Mouse (Mus musculus) cerebellum, adult 2 months (tissue): ENCODE data around the gene Fbxl17. TPM values are rescaled to one million over a fixed set of nuclear protein-coding genes. Genes with fewer than 3 reads are reported as not detected.

ENCODE experiments used
- DNase-seq, 2 experiments: peaks; one replicate each; pipeline ENCODE4 v3.0.0; 2021
- H3K27ac ChIP-seq: fragments of 200-500 bp; 2 replicates; pipeline ENCODE4 v1.5.1; 2012; ENCODE audit warnings: low read length, control low read depth, inconsistent platforms; ENCODE audit not compliant: insufficient read depth
- H3K27me3 ChIP-seq: fragments of 200-500 bp; 2 replicates; pipeline ENCODE4 v1.6.1; 2012; ENCODE audit warnings: inconsistent platforms, mild to moderate bottlenecking, low read length, moderate library complexity; ENCODE audit not compliant: control insufficient read depth, insufficient read depth
- H3K4me1 ChIP-seq: fragments of 200-500 bp; 2 replicates; pipeline ENCODE4 v1.6.1; 2011; ENCODE audit warnings: low read length; ENCODE audit not compliant: control insufficient read depth, insufficient read depth
- H3K4me3 ChIP-seq: fragments of 200-500 bp; replicated peaks from 2 replicates; pipeline ENCODE3; 2011; ENCODE audit warnings: mild to moderate bottlenecking, low read depth, low read length, control low read depth; ENCODE audit not compliant: insufficient read depth
- CTCF ChIP-seq: fragments of 200-500 bp; IDR thresholded peaks from 2 replicates; pipeline ENCODE4 v1.5.1; 2011; ENCODE audit warnings: low read depth, mild to moderate bottlenecking, control low read depth, low read length, moderate library complexity, borderline replicate concordance; ENCODE audit not compliant: insufficient read depth
- POLR2A ChIP-seq: fragments of 200-500 bp; IDR thresholded peaks from 2 replicates; pipeline ENCODE4 v1.6.1; 2011; ENCODE audit warnings: low read length, control low read depth, borderline replicate concordance; ENCODE audit not compliant: insufficient read depth
- WGBS: fragments of 180-500 bp; shearing (Covaris S2); methylation state at CpG from one replicate; pipeline ENCODE4 v1.1.7; 2018; 5-methylcytosine and 5-hydroxymethylcytosine counted together
- polyA plus RNA-seq: library from polyadenylated mRNA; depleted of rRNA; stranded (reverse); fragments of >200 nt; gene quantifications from 2 replicates; pipeline ENCODE4 v1.2.3, GENCODE M21; 2012

The Fbxl17 gene
- polyA plus RNA-seq, 1 experiment, result 21.5 TPM

DNA sequence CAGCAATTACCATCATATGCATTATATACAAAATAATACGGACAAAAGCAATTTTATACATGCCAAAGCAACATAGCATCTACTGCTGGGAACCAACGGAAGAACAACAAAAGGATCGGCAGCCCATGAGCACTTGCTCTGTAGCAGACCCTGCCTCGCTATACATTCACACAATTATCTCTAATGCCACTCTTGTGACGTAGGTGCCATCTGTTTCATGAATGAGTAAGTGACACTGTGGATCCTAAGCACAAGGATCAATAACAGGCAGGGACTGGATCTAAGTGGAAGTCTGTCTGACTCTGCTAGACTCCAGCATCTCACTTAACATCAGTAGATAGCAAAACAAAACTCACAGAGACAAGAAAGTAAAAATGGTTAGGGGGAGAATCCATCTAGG, 391.8 kb downstream of the Fbxl17 start:
- Histone ChIP-seq H3K27ac (no peak overlapping the region), H3K27me3 (no peaks in the 10 kb centered on the region), H3K4me3 (no peak overlapping the region), H3K4me1 (no peaks in the 10 kb centered on the region)
- DNase-seq, result no peak
- no peak for TF ChIP-seq POLR2A
- no peak for TF ChIP-seq CTCF
- 74% methylated on average over 5 of the region's 5 CpGs for WGBS

DNA sequence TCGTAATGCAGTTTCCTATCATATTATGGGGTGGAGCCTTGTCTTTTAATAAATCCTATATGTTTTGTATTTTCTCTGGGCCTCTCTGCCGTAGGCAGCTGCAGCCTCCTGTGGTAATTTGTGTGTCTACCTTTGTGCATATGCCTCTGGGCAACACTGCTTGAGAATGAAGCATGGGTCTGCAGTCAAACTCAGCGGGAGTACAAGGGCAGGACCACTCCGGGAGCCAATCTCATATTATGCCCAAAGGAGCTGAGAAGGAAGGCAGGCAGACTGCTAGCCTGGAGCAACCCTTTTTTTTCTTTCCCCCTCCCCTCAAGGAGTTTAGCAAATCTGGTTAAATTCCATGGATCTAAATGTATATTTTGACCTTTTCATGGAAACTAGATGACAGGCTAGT, 392.3 kb downstream of the Fbxl17 start:
- no peaks in the 10 kb centered on the region for H3K27me3 ChIP-seq
- no peaks in the 10 kb centered on the region for H3K4me1 ChIP-seq
- no peak for DNase-seq
- WGBS, result 82% methylated on average over 4 of the region's 4 CpGs
- no peak overlapping the region for H3K4me3 ChIP-seq
- H3K27ac ChIP-seq, result no peak overlapping the region
- TF ChIP-seq POLR2A, result no peak
- TF ChIP-seq CTCF, result no peak

DNA sequence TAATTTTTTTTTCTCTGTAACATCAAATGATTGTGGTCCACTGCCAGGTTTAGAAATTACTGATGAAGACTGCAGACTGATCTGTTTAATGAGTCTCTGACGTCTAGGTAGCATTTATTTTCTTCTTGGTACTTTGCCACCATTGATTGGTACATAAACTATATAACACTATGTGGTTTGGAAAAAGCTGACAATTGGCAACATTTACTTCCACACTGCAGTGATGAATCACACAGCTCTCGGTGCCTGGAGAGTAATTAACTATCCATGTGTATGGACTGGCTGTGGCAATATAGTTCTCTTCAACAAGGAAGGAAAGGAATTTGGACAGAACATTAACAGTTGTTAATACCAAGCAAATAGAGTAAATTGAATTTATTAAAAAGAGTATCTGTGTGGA, 404.3 kb downstream of the Fbxl17 start:
- no peak for DNase-seq
- no peaks in the 10 kb centered on the region for H3K4me1 ChIP-seq
- H3K27ac ChIP-seq, result no peak overlapping the region
- no peak overlapping the region for H3K4me3 ChIP-seq
- TF ChIP-seq CTCF (no peak), POLR2A (no peak)
- 18% methylated on average over 2 of the region's 2 CpGs for WGBS
- H3K27me3 ChIP-seq, result no peaks in the 10 kb centered on the region

GRCm38 (mm10) chr17:63095017-63095416, 404.8 kb downstream of the Fbxl17 start:
- WGBS, result 88% methylated on average over 4 of the region's 4 CpGs
- Histone ChIP-seq H3K4me3 (no peak overlapping the region), H3K27ac (no peak overlapping the region), H3K27me3 (no peaks in the 10 kb centered on the region), H3K4me1 (no peaks in the 10 kb centered on the region)
- TF ChIP-seq CTCF (no peak), POLR2A (no peak)
- no peak for DNase-seq

DNA sequence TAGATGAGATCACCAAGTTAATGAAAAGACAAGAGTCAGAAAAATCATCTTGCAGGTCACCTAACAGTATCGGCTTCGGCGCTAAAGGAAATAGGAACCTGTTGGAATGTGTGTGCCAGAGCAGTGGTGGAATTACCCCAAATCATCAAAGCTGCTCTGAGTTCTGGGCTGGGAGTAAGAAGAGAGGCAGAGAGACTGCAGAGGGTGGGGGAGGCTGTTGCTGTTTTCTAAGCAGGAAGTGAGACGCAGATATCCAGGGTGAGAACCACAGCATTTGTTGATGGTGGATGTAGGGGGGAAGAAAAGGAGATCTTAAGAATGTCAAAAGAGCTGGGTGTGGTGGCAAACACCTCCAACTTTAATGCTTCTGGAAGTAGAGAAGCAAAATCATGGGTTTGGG, 406.6 kb downstream of the Fbxl17 start:
- TF ChIP-seq POLR2A (no peak), CTCF (no peak)
- 90% methylated on average over 4 of the region's 4 CpGs for WGBS
- no peaks in the 10 kb centered on the region for H3K27me3 ChIP-seq
- H3K4me3 ChIP-seq, result no peak overlapping the region
- no peaks in the 10 kb centered on the region for H3K4me1 ChIP-seq
- no peak overlapping the region for H3K27ac ChIP-seq
- no peak for DNase-seq

- TF ChIP-seq POLR2A (no peak), CTCF (no peak)
- H3K4me3 ChIP-seq, result no peak overlapping the region
- no peaks in the 10 kb centered on the region for H3K4me1 ChIP-seq
- H3K27ac ChIP-seq, result no peak overlapping the region
- no peaks in the 10 kb centered on the region for H3K27me3 ChIP-seq
- DNase-seq, result no peak
- 88% methylated on average over 6 of the region's 6 CpGs for WGBS
Measured at GRCm38 (mm10) chr17:63092774-63093173, 407.0 kb downstream of the Fbxl17 start.

DNA sequence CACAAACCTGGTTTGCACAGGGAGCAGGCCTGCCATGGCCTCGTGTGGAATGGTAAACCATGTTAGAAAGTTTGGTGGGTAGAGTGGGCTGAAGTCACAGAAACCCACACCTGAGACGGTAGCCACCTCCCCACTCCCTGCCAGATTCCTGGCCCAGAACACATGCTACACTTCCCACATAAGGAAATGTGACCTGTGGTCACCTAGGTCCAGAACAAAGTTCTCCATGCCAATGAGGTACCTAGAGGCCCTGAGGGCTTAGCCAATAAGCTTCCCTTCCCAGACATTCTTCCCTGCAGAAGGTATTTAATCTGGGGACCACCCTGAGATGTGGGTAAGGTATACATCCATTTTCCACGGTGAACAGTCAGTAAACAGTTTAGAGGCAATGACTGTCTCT, 409.7 kb downstream of the Fbxl17 start:
- Histone ChIP-seq H3K4me3 (no peak overlapping the region), H3K4me1 (0 out of 2 replicates have a peak, but pooled peaks cover 2% of the 10 kb centered on the region), H3K27ac (no peak overlapping the region), H3K27me3 (no peaks in the 10 kb centered on the region)
- TF ChIP-seq CTCF (no peak), POLR2A (no peak)
- DNase-seq, result no peak
- WGBS, result 92% methylated on average over 3 of the region's 3 CpGs

- Histone ChIP-seq H3K4me1 (0 out of 2 replicates have a peak, but pooled peaks cover 2% of the 10 kb centered on the region), H3K27ac (no peak overlapping the region), H3K27me3 (no peaks in the 10 kb centered on the region), H3K4me3 (no peak overlapping the region)
- 40% methylated on average over 10 of the region's 10 CpGs for WGBS
- TF ChIP-seq POLR2A, result no peak
- TF ChIP-seq CTCF, result no peak
- DNase-seq, result no peak
Measured at GRCm38 (mm10) chr17:63087265-63087664, 412.6 kb downstream of the Fbxl17 start.

DNA sequence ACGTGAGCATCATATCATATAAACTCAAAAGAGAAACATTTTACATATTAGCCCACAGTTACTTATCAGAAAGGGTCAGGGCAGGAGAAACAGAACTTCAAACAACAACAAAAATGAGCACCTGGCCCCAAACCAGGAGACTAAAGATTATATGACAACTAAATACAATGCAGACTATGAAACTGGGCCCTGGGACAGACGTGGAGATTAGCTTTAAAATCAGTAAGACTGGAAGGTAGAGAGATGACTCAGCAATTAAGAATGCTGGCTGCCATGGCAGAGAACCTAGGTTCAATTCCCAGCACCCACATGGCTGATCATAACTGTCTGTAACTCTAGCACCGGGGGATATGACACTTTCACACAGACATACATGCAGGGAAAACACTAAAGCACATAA, 413.3 kb downstream of the Fbxl17 start:
- TF ChIP-seq POLR2A (no peak), CTCF (no peak)
- 84% methylated on average over 3 of the region's 3 CpGs for whole genome bisulfite sequencing
- Histone ChIP-seq H3K27me3 (no peaks in the 10 kb centered on the region), H3K4me1 (0 out of 2 replicates have a peak, but pooled peaks cover 2% of the 10 kb centered on the region), H3K27ac (no peak overlapping the region), H3K4me3 (no peak overlapping the region)
- no peak for DNase-seq

GRCm38 (mm10) chr17:63085227-63085626, 414.6 kb downstream of the Fbxl17 start:
- no peak overlapping the region for H3K27ac ChIP-seq
- no peak for DNase-seq
- WGBS, result 98% methylated on average over 6 of the region's 6 CpGs
- no peak overlapping the region for H3K4me3 ChIP-seq
- H3K27me3 ChIP-seq, result no peaks in the 10 kb centered on the region
- H3K4me1 ChIP-seq, result 0 out of 2 replicates have a peak, but pooled peaks cover 2% of the 10 kb centered on the region
- no peak for TF ChIP-seq CTCF
- no peak for TF ChIP-seq POLR2A
